Mouse (Mus musculus): ENCODE measurements around the gene AC124502.3.
"Not testable (repeated sequence)": the region's sequence is repeated elsewhere in the genome, so short reads cannot be mapped to it uniquely, and the experiment has no call there.

DNA sequence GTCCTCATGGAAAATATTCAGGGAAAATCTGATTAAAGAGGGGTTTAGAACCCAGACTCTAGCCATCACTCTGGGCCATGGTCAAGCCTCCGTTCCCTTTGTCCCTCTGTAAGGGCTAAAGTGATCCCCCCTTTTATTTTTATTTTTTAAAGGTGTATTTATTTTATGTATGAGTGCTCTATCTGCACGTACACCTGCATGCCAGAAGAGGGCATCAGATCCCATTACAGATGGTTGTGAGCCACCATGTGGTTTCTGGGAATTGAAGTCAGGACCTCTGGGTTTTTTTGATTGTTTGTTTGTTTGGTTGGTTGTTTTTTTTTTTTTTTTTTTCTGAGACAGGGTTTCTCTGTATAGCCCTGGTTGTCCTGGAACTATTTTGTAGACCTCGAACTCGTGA, 47.8 kb downstream of the AC124502.3 start:
- not testable (repeated sequence) for TF ChIP-seq E2F4 (IDR thresholded peaks at IDR 0.05; ENCODE audit: insufficient read depth); POLR2A (IDR thresholded peaks at IDR 0.05; ENCODE audit: insufficient read length, low read depth); TCF12 (IDR thresholded peaks at IDR 0.05; ENCODE audit: insufficient read depth, poor library complexity, severe bottlenecking); MYOD1 (IDR thresholded peaks at IDR 0.05; ENCODE audit: control insufficient read depth in 1 of 3, insufficient read length in 2 of 3, low read depth in 2 of 3); TCF3 (IDR thresholded peaks at IDR 0.05; ENCODE audit: insufficient read length, low read depth); MAX (IDR thresholded peaks at IDR 0.05; ENCODE audit: low read depth); CEBPB (IDR thresholded peaks at IDR 0.05; ENCODE audit: insufficient read depth, poor library complexity, severe bottlenecking); POLR2AphosphoS2 (IDR thresholded peaks at IDR 0.05; ENCODE audit: insufficient read length, low read depth); MYOG (IDR thresholded peaks at IDR 0.05; ENCODE audit: control insufficient read depth in 1 of 3, insufficient read depth in 1 of 3, insufficient read length in 2 of 3, low read depth in 2 of 3); SRF (IDR thresholded peaks at IDR 0.05; ENCODE audit: control insufficient read depth, insufficient read length, low read depth); REST (IDR thresholded peaks at IDR 0.05; ENCODE audit: insufficient read depth, insufficient read length); USF1 (IDR thresholded peaks at IDR 0.05; ENCODE audit: low read depth)
